ENCODE assay signal across 20 mouse cellular contexts in genomic region chr17:72120278-72120677, GRCm38 (mm10).
DNase-seq lines count a peak whose midpoint lies in the region; ATAC-seq and TF ChIP-seq lines count a peak whose summit lies in the region.
"Had no signal": no experiment of that assay in that cellular context is flagged by ENCODE, and none has a peak within 500 bp of the region (broad histone marks: within the 10 kb centered on the region; RNA-seq: fewer than 3 reads in every experiment).

No protein-coding gene starts in this region.

- 38% methylated on average over 11 of the region's 11 CpGs for WGBS in liver, embryonic 13.5 days (ENCODE audit: insufficient replicate concordance)
- WGBS in midbrain, embryonic 14.5 days: 45% methylated on average over 11 of the region's 11 CpGs

- no peaks in the 10 kb centered on the region for H3K27me3 ChIP-seq in CH12.LX (replicated peaks)
- H3K27me3 ChIP-seq in liver, embryonic 13.5 days: no peaks in the 10 kb centered on the region
- H3K27me3 ChIP-seq in midbrain, embryonic 14.5 days (ENCODE audit: control insufficient read depth, insufficient read depth, low read length): no peaks in the 10 kb centered on the region
- H3K27me3 ChIP-seq: embryonic facial prominence, embryonic 15.5 days; heart, embryonic 12.5 days had no signal

- no peak overlapping the region for H3K4me3 ChIP-seq in CH12.LX (replicated peaks in 1 of 3; ENCODE audit: low read depth in 2 of 3, low read length in 2 of 3, poor library complexity in 1 of 3)
- no peak overlapping the region for H3K4me3 ChIP-seq in liver, embryonic 13.5 days (replicated peaks)
- no peak overlapping the region for H3K4me3 ChIP-seq in midbrain, embryonic 14.5 days (replicated peaks; ENCODE audit: low read depth, low read length)
- H3K4me3 ChIP-seq: embryonic facial prominence, embryonic 15.5 days; erythroblast, embryonic 14.5 days; forebrain, embryonic 10.5 days; gastrocnemius, adult 2 months; heart, embryonic 12.5 days had no signal

- no peaks in the 10 kb centered on the region for H3K79me2 ChIP-seq in CH12.LX (replicated peaks; ENCODE audit: control insufficient read depth, extremely low read depth, insufficient read depth, poor library complexity, severe bottlenecking)

- peaks cover 0 to 21% of the 10 kb centered on the region in 2 experiments; a peak in 2 of 4 replicates for H3K4me1 ChIP-seq in CH12.LX (ENCODE audit: control insufficient read depth in 1 of 2, insufficient read depth in 2 of 2)
- no peaks in the 10 kb centered on the region for H3K4me1 ChIP-seq in liver, embryonic 13.5 days (replicated peaks)
- peaks cover 3% of the 10 kb centered on the region; the same call in 1 of the 2 replicates for H3K4me1 ChIP-seq in midbrain, embryonic 14.5 days (ENCODE audit: control insufficient read depth, insufficient read depth, low read length)
- H3K4me1 ChIP-seq: embryonic facial prominence, embryonic 15.5 days; heart, embryonic 12.5 days had no signal

- no peaks in the 10 kb centered on the region for H3K36me3 ChIP-seq in CH12.LX (replicated peaks in 1 of 2; ENCODE audit: control insufficient read depth in 1 of 2, insufficient read depth in 1 of 2, low read length in 1 of 2)
- H3K36me3 ChIP-seq in liver, embryonic 13.5 days: no peaks in the 10 kb centered on the region
- no peaks in the 10 kb centered on the region for H3K36me3 ChIP-seq in midbrain, embryonic 14.5 days (ENCODE audit: control insufficient read depth, insufficient read depth, low read length)
- H3K36me3 ChIP-seq: embryonic facial prominence, embryonic 15.5 days; forebrain, embryonic 10.5 days; G1E; heart, embryonic 12.5 days had no signal

- TF ChIP-seq POLR2A in CH12.LX (IDR thresholded peaks at IDR 0.05; ENCODE audit: low read depth, low read length): no peak
- TF ChIP-seq POLR2A in brain, embryonic 14.5 days (IDR thresholded peaks at IDR 0.05; ENCODE audit: borderline replicate concordance, extremely low read depth, insufficient read depth, insufficient read length, poor library complexity, severe bottlenecking): no peak

- no peak overlapping the region for H3K9ac ChIP-seq in CH12.LX (ENCODE audit: insufficient read depth, low read depth)
- no peak overlapping the region for H3K9ac ChIP-seq in liver, embryonic 13.5 days
- no peak overlapping the region for H3K9ac ChIP-seq in midbrain, embryonic 14.5 days (replicated peaks; ENCODE audit: low read length)
- H3K9ac ChIP-seq: embryonic facial prominence, embryonic 15.5 days; heart, embryonic 12.5 days had no signal

- peak; percentile 63; the same call in 1 of the 2 replicates for ATAC-seq in liver, embryonic 13.5 days (ENCODE audit: low read depth)
- ATAC-seq in megakaryocyte-erythroid progenitor cell, adult 5-6 weeks (replicated peaks; ENCODE audit: low FRiP score, low TSS enrichment, poor library complexity, severe bottlenecking): peak; percentile 73; the same call in 1 of the 2 replicates
- no peak for ATAC-seq in midbrain, embryonic 14.5 days (ENCODE audit: low FRiP score, low TSS enrichment)
- ATAC-seq: forebrain, embryonic 14.5 days; hindbrain, embryonic 16.5 days had no signal

- TF ChIP-seq EP300 in CH12.LX (IDR thresholded peaks at IDR 0.05; ENCODE audit: low read length): no peak

- DNase-seq in CH12.LX (ENCODE audit: extremely low read depth): peak; percentile 43
- peak; percentile 14 for DNase-seq in brain, embryonic 14.5 days (ENCODE audit: low read depth)
- DNase-seq in liver, embryonic 13.5 days: no peak
- DNase-seq in kidney, postnatal 25 days: no peak
- DNase-seq in layer of hippocampus, adult 11-12 months (ENCODE audit: low spot score): no peak
- no peak for DNase-seq in midbrain, embryonic 14.5 days
- DNase-seq: adrenal gland, postnatal 10 days; cerebellum, adult 18-20 months; cerebellum, adult 9-11 months; embryo, embryonic 11 days; gastrocnemius, adult 2 months; gastrocnemius, postnatal 25 days had no signal

- H3K9me3 ChIP-seq in CH12.LX (replicated peaks; ENCODE audit: low read length): no peaks in the 10 kb centered on the region
- no peaks in the 10 kb centered on the region for H3K9me3 ChIP-seq in liver, embryonic 13.5 days (replicated peaks)
- H3K9me3 ChIP-seq in midbrain, embryonic 14.5 days (ENCODE audit: control insufficient read depth, low read length): peaks cover 4% of the 10 kb centered on the region; the same call in 1 of the 2 replicates
- H3K9me3 ChIP-seq: embryonic facial prominence, embryonic 15.5 days; forebrain, embryonic 10.5 days; heart, embryonic 12.5 days had no signal

- TF ChIP-seq CTCF in CH12.LX (conservative IDR thresholded peaks at IDR 0.05 in 1 of 2, IDR thresholded peaks at IDR 0.05 in 1 of 2; ENCODE audit: low read depth in 2 of 2, low read length in 2 of 2): no peak
- no peak for TF ChIP-seq CTCF in brain, embryonic 14.5 days (IDR thresholded peaks at IDR 0.05; ENCODE audit: borderline replicate concordance, extremely low read depth, insufficient read depth, insufficient read length)

- no peak for TF ChIP-seq RAD21 in CH12.LX (IDR thresholded peaks at IDR 0.05; ENCODE audit: low read depth, low read length)

- dilution Hi-C loops in CH12.LX (cut with MboI; ENCODE audit: extremely low pct_ligation_motif_present, extremely low pct_unique_long_range_greater_than_20kb, low sequenced_read_pairs): no loop called here

- H3K4me2 ChIP-seq in CH12.LX (ENCODE audit: insufficient read depth, low read depth, poor library complexity, severe bottlenecking): no peak overlapping the region
- H3K4me2 ChIP-seq in liver, embryonic 13.5 days: no peak overlapping the region
- H3K4me2 ChIP-seq in midbrain, embryonic 14.5 days (ENCODE audit: low read length): no peak overlapping the region
- H3K4me2 ChIP-seq: embryonic facial prominence, embryonic 15.5 days; heart, embryonic 12.5 days had no signal

- H3K27ac ChIP-seq in CH12.LX (ENCODE audit: insufficient read depth, low read depth): no peak overlapping the region
- no peak overlapping the region for H3K27ac ChIP-seq in liver, embryonic 13.5 days
- no peak overlapping the region for H3K27ac ChIP-seq in midbrain, embryonic 14.5 days (replicated peaks; ENCODE audit: low read depth, low read length)
- H3K27ac ChIP-seq: embryonic facial prominence, embryonic 15.5 days; forebrain, embryonic 10.5 days; gastrocnemius, adult 2 months had no signal

- in situ Hi-C loops in CH12.LX (cut with MboI; ENCODE audit: low pct_ligation_motif_present, low pct_unique_long_range_greater_than_20kb, low sequenced_read_pairs): no loop called here

TF ChIP-seq in CH12.LX, 34 proteins besides CTCF, POLR2A, EP300 and RAD21:
- TF ChIP-seq MAX (IDR thresholded peaks at IDR 0.05; ENCODE audit: low read length) (0 out of 2 replicates have a peak, but pooled peaks have one; percentile 31), BHLHE40 (IDR thresholded peaks at IDR 0.05; ENCODE audit: low read depth, low read length) (peak; percentile 73), ETS1 (conservative IDR thresholded peaks at IDR 0.05; ENCODE audit: low read depth, low read length) (peak; percentile 51), MEF2A (IDR thresholded peaks at IDR 0.05; ENCODE audit: borderline replicate concordance, low read depth, low read length) (no peak), NELFE (IDR thresholded peaks at IDR 0.05; ENCODE audit: low read depth, low read length) (no peak)

Comparison
In these comparisons a context has a peak if more than half of its experiments do, and no peak if none do; other contexts are left out.
1. DNase-seq: peak in CH12.LX (single experiment) and brain, embryonic 14.5 days (single experiment); none in liver, embryonic 13.5 days (single experiment), kidney, postnatal 25 days (0 of 2), layer of hippocampus, adult 11-12 months (single experiment) and midbrain, embryonic 14.5 days (single experiment).